Mouse (Mus musculus): ENCODE results near the gene Slit2.

The Slit2 gene

DNA sequence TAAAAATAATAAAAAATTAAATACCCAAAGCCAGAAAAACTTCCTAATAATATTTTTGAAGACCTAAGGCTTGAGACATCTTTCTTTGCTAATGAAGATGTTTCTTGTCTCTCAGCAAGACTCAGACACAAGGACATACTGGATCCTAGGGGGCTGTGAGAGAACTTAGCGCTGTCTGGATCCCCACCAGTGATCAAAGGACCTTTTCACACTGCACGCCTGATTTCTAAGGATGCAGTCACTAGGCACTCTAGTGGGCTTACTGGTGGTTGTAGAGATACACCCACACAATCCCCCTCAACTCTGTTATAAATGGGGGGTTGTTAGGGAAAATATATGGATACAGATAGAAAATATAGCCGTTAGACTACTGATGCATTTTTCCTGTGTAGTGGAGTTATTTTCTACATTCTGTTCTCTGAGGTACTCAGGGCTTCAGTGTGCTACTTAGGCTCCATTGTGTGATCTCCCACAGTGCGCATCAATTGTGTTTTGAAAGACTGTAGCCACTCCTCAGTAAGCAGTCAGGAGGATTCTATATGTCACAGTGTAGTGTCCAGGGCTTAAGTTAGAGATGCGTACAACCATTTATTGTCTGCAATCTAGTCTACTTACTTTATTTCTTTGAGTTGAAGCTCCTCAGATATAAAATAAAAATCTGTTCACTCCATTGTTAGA is 67.8 kb downstream of the Slit2 start:
- DNase-seq (ENCODE audit: low spot score in 2 of 2) = no peak

DNA sequence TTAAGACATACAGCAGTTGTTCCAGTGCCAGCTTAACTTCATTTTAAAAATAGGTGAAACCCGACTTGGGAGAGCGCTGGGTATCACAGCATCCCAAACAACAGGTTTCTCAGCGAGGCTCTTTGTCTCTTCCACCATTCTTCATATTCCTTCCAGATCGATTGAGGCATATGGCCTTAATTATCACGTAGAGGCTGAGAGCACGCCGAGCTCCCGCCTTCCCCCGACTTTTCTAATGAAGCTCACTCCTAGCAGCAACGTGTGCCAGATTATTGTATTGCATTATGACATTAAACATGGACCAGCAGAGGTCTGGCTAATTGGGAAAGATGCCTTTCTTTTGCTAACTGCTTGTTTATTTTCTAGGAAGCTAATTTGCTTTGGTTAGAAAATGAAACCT is 75.7 kb downstream of the Slit2 start:
- DNase-seq (ENCODE audit: low spot score in 2 of 2) = no peak

DNA sequence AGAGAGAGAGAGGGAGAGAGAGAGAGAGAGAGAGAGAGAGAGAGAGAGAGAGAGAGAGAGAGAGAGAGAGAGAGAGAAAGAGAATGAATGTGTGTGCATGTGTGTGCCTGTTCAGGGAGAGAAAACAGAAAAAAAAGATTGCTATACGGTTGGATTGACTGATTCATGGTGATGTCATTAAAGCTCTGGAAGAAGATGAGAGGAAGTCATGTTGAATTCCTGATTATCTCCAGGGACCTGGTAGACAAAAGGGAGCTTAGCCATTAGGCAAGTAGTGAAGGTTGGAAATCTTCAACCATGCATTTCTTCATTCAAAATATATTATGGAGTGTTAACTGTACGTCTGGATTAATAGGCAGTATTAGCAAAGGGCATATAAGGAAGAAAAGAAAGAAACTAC is 77.8 kb downstream of the Slit2 start:
- DNase-seq (ENCODE audit: low spot score in 2 of 2) = no peak

- no peak for DNase-seq (ENCODE audit: low spot score in 2 of 2)
These were observed 95.8 kb downstream of the Slit2 start for GRCm38 (mm10) chr5:48078730-48079129.

DNA sequence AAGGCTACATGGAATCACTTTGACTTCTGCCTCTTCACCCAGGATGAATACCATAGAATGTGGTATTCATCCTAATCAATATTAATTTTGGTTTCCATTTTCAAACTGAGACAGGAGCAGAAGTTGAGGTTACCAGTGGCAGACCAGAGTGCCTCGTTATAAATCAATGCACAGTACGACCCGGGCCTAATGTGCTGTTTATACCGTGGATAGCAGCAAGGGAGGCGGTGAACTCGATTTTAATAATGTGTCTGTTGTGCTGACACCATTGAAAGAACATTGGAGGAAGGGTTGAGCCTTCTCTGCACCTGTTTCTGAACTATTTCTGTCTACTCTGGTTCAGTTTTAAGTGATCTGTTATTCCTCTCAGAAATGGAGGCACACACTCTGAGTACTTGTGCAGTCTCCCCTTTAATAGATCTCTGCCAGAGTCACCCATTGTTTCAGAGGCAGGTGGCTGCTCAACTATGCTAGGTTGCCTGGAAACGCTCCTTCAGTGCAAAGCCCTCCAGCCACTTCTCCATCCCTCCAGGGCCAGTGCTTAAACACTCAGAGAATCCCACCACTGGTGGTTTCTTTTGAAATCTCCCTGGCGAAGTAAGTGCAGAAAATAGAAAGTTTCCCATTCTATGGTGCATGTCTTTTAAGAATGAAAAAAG is 98.4 kb downstream of the Slit2 start:
- no peak for DNase-seq (ENCODE audit: low spot score in 2 of 2)

GRCm38 (mm10) chr5:48113400-48113799 is 130.5 kb downstream of the Slit2 start:
- no peak for DNase-seq (ENCODE audit: low spot score in 2 of 2)

DNA sequence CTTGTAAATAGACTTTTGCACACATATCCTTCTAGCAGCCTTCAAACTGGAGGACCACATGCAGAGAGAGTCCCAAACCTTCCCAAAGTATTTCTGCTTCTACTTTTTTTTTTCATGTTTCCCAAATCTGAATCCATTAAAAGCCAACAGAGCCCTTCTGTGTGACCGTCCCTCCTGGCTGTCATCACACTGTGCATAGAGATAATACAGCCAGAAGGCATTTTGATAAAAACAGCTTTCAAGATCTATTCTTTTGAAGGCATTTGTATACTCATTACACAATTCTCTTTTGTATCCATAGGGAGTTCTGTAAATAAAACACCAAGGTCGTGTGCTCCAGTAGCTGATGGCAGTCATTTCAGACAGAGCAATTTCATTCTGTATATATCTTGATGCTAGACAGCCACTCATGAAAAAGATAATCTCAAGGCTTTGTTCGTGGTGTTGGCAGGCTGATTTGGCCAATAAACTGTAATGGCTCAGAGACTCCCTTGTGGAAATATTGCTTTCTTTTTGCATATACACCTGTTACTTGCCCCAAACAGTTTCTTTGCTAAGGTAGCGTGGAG is 132.1 kb downstream of the Slit2 start:
- DNase-seq (ENCODE audit: low spot score in 2 of 2) = no peak

DNA sequence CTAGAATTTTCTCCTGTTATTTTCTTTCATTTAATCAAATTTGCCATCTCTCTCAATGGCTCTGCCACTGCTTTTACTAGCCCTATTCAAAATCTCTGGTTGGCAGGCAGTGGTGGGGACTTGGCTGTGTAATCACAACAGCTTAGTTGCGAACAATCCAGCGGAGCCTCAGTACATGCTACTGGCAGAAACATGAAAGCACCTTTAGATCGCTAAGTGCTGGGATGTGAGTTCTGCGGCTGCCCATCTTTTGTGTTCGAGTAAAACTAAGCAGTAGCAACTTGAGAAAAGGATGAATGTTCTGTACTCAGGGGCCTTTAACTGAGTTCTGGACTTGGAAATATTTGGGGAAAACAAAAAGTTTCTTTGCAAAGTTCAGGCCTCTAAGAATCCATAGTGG is 139.7 kb downstream of the Slit2 start:
- DNase-seq (ENCODE audit: low spot score in 2 of 2) = no peak

- DNase-seq (ENCODE audit: low spot score in 2 of 2) = peak in 1 of 2 experiments; percentile 4
These were observed 143.0 kb downstream of the Slit2 start for GRCm38 (mm10) chr5:48125770-48126423.

- DNase-seq (ENCODE audit: low spot score in 2 of 2) = no peak
These were observed 147.0 kb downstream of the Slit2 start for GRCm38 (mm10) chr5:48129981-48130380.

DNA sequence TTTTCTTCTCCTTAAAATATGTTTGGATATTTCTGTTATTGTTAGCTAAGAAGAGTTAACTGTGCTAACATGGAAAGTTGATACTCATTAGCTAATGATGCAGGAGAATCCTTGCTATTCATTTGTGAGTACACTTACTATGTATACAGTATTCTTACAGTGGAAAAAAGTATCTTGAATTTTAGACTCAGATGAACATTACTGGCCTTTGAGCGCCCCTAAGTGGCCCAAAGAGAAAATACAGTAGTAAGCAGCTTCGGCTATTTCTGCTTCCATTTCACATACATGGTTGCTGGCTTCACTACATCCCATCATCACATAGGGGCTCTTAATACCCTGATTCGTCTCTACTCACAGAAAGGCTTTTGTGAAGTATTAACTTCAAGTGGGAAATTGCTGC is 153.6 kb downstream of the Slit2 start:
- DNase-seq (ENCODE audit: low spot score in 2 of 2) = peak in 1 of 2 experiments; percentile 29

GRCm38 (mm10) chr5:48138849-48139487 is 156.0 kb downstream of the Slit2 start:
- DNase-seq (ENCODE audit: low spot score in 2 of 2) = no peak

DNA sequence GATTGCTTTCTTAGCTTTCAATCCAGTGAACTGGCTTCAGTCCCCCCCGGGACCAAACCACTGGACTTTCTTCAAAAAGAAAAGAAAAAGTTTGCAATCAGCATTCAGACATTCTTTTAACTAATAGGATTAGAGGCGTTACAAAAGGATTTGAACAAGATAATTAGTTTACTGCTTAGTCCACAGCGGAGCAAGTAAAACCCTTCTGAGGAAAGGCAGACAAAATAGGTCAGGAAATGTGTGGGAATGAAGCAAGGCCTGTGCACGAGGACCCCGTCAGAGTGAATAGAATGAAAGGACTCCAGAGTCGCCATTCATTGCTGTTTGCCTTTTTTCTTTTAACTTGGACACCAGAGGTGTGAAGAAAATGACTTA is 156.5 kb downstream of the Slit2 start:
- no peak for DNase-seq (ENCODE audit: low spot score in 2 of 2)

GRCm38 (mm10) chr5:48146082-48146481 is 163.1 kb downstream of the Slit2 start:
- DNase-seq (ENCODE audit: low spot score in 2 of 2) = no peak

DNA sequence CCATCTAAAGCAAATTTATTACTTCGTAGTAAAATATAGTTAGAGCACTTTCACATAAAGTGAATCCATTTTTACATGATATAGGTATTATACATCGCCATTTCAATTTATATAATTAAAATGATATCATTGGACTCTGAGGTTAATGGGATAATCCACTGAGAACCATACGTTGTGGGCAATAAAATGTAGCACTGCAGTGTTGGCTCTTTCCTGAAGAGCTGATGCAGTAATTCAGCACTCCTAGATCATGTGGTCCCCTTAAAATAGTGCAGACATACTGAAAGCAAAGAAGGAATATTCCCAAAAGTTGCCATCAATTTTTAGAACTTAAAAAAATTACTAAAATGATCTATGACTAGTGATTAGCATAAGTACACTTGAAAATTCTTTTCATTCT is 177.9 kb downstream of the Slit2 start:
- DNase-seq (ENCODE audit: low spot score in 2 of 2) = no peak

GRCm38 (mm10) chr5:48181646-48182302 is 198.8 kb downstream of the Slit2 start:
- no peak for DNase-seq (ENCODE audit: low spot score in 2 of 2)

- DNase-seq (ENCODE audit: low spot score in 2 of 2) = no peak
These were observed 201.4 kb downstream of the Slit2 start for GRCm38 (mm10) chr5:48184358-48184757.

DNA sequence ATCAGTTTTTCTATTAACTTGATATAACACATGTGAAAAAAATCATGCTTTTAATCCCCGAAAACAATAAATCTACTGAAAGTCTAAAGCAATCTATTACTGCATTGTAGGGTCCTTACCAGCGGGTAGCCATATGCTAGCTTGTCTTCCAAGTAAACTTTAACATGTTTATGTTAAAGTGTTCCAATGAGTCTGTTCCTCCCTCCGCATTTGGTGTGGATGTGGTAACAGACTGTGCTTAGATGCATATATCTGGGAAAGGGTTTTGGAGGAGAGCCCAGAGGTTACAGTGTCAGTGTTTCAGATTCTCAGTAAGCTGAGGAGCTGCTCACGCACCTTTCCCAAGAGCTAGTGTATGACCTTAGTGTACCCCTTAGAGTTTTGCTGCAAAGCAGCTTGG is 204.9 kb downstream of the Slit2 start:
- DNase-seq (ENCODE audit: low spot score in 2 of 2) = no peak

GRCm38 (mm10) chr5:48199380-48199779 is 216.4 kb downstream of the Slit2 start:
- DNase-seq (ENCODE audit: low spot score in 2 of 2) = no peak

DNA sequence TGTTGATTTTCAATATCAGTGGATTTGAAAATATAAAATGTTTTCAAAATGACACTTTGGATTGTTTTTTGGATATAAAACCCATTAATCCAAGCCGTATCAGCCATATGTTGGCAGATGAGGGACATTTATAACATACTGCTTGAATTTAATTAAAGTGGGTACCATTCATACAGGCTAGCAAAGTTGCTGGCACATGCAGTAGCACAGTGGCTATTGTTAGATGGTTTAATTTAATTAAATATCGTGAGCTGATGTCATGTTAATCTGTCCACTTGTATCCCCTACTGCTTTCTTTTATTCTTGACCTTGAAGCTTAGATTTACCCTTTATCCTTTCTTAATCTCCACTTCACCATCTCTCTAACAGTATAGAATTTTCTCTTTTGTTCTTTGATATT is 232.3 kb downstream of the Slit2 start:
- DNase-seq (ENCODE audit: low spot score in 2 of 2) = no peak

DNA sequence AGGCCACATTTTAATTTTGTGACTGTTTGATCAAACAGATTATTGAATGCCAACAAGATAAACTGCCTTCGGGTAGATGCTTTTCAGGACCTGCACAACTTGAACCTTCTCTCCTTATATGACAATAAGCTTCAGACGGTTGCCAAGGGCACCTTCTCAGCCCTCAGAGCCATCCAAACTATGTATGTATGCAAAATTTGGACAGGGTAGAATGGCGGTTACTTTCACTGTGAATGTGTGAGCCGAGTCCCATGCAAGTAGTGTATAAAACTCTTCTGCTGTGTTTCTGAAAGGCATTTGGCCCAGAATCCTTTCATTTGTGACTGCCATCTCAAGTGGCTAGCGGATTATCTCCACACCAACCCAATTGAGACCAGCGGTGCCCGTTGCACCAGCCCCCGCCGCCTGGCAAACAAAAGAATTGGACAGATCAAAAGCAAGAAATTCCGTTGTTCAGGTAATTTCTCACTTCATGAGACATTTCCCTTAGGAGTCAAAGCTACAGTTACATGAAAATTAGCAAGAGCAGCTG is 236.8 kb downstream of the Slit2 start:
- no peak for DNase-seq (ENCODE audit: low spot score in 2 of 2)

- no peak for DNase-seq (ENCODE audit: low spot score in 2 of 2)
These were observed 242.6 kb downstream of the Slit2 start for GRCm38 (mm10) chr5:48225500-48225899.

Measured in cerebellum, postnatal 4 days (tissue).